Mouse (Mus musculus) urinary bladder, adult 2 months (tissue): ENCODE measurements around the gene H2al1h. TPM values are rescaled to one million over a fixed set of nuclear protein-coding genes. Genes with fewer than 3 reads are reported as not detected.
"Not testable (repeated sequence)": the region's sequence is repeated elsewhere in the genome, so short reads cannot be mapped to it uniquely, and the experiment has no call there.

Experiments
- DNase-seq: peaks from one replicate; pipeline ENCODE4 v3.0.0; 2022; ENCODE audit warnings: low spot score
- polyA plus RNA-seq: library from polyadenylated mRNA; depleted of rRNA; stranded (reverse); fragments of >200 nt; gene quantifications from 2 replicates; pipeline ENCODE4 v1.2.3, GENCODE M21; 2012; rRNA removed

Gene H2al1h
- polyA plus RNA-seq = not detected in 2 replicates

DNA sequence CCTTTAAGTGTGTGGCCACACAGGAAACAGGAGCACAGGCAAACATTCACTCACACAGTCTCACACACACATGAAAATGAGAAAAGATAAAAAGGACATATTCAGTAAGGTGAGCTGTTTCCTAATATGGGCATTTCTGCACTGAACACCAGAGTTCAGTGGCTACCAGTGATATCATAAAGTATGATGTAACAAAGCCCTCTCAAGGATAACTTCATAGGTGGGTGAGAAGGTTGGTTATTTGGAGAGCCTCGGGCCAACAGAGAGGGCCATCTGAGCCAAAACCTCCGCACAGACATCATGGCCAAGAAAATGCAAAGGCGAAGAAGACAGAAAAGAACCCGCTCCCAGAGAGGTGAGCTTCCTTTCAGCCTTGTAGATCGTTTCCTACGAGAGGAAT, at the start of gene H2al1h:
H2al1h (plus strand) TSS at position 301 of the 400 bp plus-strand sequence.
- DNase-seq = not testable (repeated sequence)

DNA sequence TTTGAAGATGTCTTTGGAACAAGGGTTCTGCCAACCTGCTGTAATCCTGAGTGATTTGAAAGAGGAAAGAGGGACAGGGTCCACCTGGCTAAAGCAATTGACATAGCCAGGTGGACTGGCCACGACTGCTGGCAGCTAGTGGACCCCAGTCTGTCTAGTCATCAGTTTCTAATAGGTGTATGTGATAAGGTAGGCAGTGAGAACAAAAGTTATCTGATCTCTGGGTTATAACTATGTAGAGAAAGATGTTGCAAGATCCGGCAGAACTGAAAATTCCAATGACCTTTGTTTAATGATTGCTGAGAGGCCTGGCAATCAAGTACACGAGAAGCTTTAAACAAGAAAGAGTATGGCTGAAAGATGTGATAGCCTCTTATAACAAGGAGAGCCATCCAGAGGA, 48.1 kb upstream of the H2al1h start:
- DNase-seq = no peak

DNA sequence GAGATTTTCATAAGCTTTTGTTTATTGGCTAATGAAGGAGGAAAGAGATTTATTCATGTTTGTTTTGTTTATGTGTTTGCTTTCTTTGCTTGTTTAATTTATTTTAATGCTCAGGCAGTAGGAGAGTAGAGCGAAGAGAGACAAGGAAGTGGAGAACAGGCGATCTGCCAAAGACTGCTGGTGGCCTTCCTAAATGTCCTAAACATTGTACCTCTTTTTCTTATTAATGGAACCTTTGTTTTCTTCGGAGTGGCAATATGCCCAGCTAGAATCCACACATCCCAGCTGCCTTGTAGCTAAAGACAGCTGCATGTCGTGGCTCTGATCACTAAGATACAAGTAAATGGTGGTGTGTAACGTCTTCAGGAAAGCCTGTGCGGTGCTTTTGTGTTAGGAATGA, 44.2 kb upstream of the H2al1h start:
- no peak for DNase-seq

- DNase-seq = no peak
Measured at GRCm38 (mm10) chrX:11280741-11281140, 40.6 kb upstream of the H2al1h start.

DNA sequence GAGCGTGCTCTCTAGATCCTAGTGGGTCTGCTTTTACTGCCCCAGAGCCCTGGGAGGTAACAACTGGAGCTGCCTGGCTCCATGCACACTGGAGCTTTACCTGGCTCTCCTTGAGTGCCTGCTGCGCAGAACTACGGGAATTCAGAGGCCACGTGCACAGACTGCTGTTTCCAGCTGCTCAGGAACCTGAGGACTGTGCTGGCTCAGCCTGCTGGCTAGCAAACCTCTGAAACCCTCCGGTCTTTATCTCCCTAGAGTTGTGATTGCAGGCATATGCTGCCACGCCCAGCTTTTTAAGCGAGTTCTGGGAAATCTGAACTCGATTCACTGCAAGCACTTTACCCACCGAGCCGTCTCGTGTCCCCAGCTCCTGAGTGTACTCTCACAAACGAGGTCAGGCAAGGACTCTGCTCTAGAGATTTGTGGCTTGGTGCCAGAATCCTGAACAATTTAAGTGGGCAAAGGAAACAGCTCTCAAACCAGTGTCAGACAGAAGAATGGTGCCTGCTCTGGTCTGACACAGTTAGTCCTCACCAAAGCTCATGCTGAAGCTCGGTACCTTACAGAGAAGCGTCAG, 32.9 kb upstream of the H2al1h start:
- DNase-seq = no peak

GRCm38 (mm10) chrX:11289244-11289643, 32.0 kb upstream of the H2al1h start:
- DNase-seq = no peak

DNA sequence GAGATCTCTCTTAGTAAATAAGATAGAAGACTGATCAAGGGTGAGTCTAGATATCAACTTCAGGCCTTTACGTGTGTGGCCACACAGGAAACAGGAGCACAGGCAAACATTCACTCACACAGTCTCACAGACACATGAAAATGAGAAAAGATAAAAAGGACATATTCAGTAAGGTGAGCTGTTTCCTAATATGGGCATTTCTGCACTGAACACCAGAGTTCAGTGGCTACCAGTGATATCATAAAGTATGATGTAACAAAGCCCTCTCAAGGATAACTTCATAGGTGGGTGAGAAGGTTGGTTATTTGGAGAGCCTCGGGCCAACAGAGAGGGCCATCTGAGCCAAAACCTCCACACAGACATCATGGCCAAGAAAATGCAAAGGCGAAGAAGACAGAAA, 22.3 kb upstream of the H2al1h start, which contains the start of gene H2al1a:
H2al1a (plus strand) TSS at position 301 of the 400 bp plus-strand sequence.
- not testable (repeated sequence) for DNase-seq

GRCm38 (mm10) chrX:11302132-11302531, 19.2 kb upstream of the H2al1h start, which contains the start of gene H2al1b:
Gene H2al1b, plus strand, starts transcription at chrX:11302432.
- DNase-seq = not testable (repeated sequence)

- not testable (repeated sequence) for DNase-seq
Measured at GRCm38 (mm10) chrX:11305355-11305754, 15.9 kb upstream of the H2al1h start, which contains the start of gene H2al1c. Gene H2al1c, plus strand, starts transcription at chrX:11305655.

DNA sequence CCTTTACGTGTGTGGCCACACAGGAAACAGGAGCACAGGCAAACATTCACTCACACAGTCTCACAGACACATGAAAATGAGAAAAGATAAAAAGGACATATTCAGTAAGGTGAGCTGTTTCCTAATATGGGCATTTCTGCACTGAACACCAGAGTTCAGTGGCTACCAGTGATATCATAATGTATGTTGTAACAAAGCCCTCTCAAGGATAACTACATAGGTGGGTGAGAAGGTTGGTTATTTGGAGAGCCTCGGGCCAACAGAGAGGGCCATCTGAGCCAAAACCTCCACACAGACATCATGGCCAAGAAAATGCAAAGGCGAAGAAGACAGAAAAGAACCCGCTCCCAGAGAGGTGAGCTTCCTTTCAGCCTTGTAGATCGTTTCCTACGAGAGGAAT, 12.8 kb upstream of the H2al1h start, which contains the start of gene H2al1d:
H2al1d (plus strand) TSS at position 301 of the 400 bp plus-strand sequence.
- not testable (repeated sequence) for DNase-seq

DNA sequence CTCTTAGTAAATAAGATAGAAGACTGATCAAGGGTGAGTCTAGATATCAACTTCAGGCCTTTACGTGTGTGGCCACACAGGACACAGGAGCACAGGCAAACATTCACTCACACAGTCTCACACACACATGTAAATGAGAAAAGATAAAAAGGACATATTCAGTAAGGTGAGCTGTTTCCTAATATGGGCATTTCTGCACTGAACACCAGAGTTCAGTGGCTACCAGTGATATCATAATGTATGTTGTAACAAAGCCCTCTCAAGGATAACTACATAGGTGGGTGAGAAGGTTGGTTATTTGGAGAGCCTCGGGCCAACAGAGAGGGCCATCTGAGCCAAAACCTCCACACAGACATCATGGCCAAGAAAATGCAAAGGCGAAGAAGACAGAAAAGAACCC, 9.7 kb upstream of the H2al1h start, which contains the start of gene H2al1e:
H2al1e (plus strand) TSS at position 301 of the 400 bp plus-strand sequence.
- not testable (repeated sequence) for DNase-seq

- not testable (repeated sequence) for DNase-seq
Measured at GRCm38 (mm10) chrX:11314858-11315257, 6.4 kb upstream of the H2al1h start, which contains the start of gene H2al1f. Gene H2al1f, plus strand, starts transcription at chrX:11315158.

DNA sequence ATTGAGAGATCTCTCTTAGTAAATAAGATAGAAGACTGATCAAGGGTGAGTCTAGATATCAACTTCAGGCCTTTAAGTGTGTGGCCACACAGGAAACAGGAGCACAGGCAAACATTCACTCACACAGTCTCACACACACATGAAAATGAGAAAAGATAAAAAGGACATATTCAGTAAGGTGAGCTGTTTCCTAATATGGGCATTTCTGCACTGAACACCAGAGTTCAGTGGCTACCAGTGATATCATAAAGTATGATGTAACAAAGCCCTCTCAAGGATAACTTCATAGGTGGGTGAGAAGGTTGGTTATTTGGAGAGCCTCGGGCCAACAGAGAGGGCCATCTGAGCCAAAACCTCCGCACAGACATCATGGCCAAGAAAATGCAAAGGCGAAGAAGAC, 3.3 kb upstream of the H2al1h start, which contains the start of gene H2al1g:
H2al1g (plus strand) TSS at position 301 of the 400 bp plus-strand sequence.
- DNase-seq = not testable (repeated sequence)

DNA sequence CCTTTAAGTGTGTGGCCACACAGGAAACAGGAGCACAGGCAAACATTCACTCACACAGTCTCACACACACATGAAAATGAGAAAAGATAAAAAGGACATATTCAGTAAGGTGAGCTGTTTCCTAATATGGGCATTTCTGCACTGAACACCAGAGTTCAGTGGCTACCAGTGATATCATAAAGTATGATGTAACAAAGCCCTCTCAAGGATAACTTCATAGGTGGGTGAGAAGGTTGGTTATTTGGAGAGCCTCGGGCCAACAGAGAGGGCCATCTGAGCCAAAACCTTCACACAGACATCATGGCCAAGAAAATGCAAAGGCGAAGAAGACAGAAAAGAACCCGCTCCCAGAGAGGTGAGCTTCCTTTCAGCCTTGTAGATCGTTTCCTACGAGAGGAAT, 3.1 kb downstream of the H2al1h start, which contains the start of gene H2al1i:
H2al1i (plus strand) TSS at position 301 of the 400 bp plus-strand sequence.
- not testable (repeated sequence) for DNase-seq

- DNase-seq = not testable (repeated sequence)
Measured at GRCm38 (mm10) chrX:11327522-11327921, 6.2 kb downstream of the H2al1h start, which contains the start of gene H2al1j. Gene H2al1j, plus strand, starts transcription at chrX:11327822.

DNA sequence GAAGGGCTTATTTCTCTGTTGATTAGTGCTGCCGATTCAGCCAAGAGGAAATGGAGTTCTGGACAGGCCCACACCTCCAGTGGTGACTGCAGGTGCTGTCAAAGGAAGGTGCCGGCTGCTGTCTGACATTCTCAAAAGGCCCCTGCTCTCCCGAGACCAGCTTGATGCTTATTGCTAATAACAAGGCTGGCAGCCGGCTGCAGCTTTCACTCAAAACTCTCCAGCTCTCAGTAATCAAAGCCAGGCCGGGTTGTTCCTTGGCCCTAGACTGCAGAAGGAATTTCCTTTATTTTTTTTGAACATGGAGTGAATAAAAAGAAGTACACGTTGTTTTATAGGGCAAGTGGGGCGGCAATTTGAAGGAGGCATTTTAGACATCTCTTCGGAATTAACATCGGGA, 24.5 kb downstream of the H2al1h start:
- no peak for DNase-seq

- no peak for DNase-seq
Measured at GRCm38 (mm10) chrX:11346756-11347155, 25.5 kb downstream of the H2al1h start.

DNA sequence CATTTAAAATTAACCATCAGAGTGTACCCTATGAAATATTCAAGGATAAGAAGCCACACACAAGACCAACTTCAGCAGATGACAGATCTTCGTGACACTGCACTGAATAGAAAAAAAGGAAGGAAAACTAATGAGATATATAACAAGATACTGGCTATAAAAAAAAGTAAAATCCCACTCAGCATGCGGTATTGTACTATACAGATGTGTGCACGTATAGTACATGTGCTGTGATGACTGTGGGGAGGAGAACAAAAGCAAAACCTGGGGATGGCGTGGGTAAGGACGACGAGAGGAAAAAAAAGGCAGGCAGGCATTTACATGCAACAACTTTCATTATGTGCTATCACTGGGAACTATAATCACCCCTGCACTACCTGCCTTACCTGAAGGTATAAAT, 39.5 kb downstream of the H2al1h start:
- DNase-seq = no peak

GRCm38 (mm10) chrX:11361261-11361660, 40.0 kb downstream of the H2al1h start:
- DNase-seq = no peak

- no peak for DNase-seq
Measured at GRCm38 (mm10) chrX:11363890-11364289, 42.6 kb downstream of the H2al1h start.

DNA sequence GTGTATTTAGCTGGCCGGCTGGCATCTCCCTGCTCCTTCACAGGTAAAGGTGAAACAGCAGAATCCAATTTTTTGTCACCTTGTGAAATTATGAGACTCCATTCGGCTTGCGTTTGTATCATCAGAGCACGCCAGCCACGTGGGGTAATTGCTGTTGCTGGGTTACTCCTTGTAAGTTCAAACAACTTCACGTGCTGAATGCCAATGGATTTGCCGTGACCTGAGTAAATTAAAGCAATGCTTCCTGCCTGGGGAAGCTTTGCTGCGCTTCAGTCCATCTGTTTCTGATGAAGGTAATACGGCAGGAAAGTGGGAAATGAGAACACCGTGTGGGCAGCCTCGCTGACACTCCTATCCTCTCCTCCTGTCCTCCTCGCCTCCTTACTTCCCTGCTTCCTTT, 43.9 kb downstream of the H2al1h start:
- no peak for DNase-seq
